Mouse (Mus musculus) large intestine, adult 2 months (tissue): ENCODE measurements around the gene Epha2. TPM values are rescaled to one million over a fixed set of nuclear protein-coding genes. Genes with fewer than 3 reads are reported as not detected.

ENCODE experiments used
- DNase-seq: peaks from one replicate; pipeline ENCODE4 v3.0.0-alpha.2; 2012; ENCODE audit warnings: low read depth, low spot score
- WGBS: fragments of 180-500 bp; shearing (Covaris S2); methylation state at CpG from one replicate; pipeline ENCODE4 v1.1.7; 2018; 5-methylcytosine and 5-hydroxymethylcytosine counted together
- polyA plus RNA-seq: library from polyadenylated mRNA; depleted of rRNA; stranded (reverse); fragments of >200 nt; gene quantifications from 2 replicates; pipeline ENCODE4 v1.2.3, GENCODE M21; 2012

Epha2 gene
- polyA plus RNA-seq, 1 experiment: 22.6 TPM

- no peak for DNase-seq
- WGBS: under 1% methylated on average over 51 of the region's 51 CpGs
Measured at GRCm38 (mm10) chr4:141301591-141302427, 769 bp downstream of the Epha2 start.

- DNase-seq: no peak
- WGBS: 29% methylated on average over 27 of the region's 27 CpGs
Measured at GRCm38 (mm10) chr4:141302428-141303401, 1.7 kb downstream of the Epha2 start.

- no peak for DNase-seq
Measured at GRCm38 (mm10) chr4:141303402-141304222, 2.6 kb downstream of the Epha2 start.

GRCm38 (mm10) chr4:141304223-141304611, 3.2 kb downstream of the Epha2 start:
- 53% methylated on average over 4 of the region's 4 CpGs for WGBS
- DNase-seq: no peak

More at GRCm38 (mm10) chr4:141303402-141304222, 2.6 kb downstream of the Epha2 start:
- WGBS: 65% methylated on average over 7 of the region's 7 CpGs

- DNase-seq: no peak
- WGBS: 83% methylated on average over 8 of the region's 8 CpGs
Measured at GRCm38 (mm10) chr4:141306057-141306456, 5.0 kb downstream of the Epha2 start.

- 79% methylated on average over 22 of the region's 22 CpGs for WGBS
- DNase-seq: no peak
Measured at GRCm38 (mm10) chr4:141308381-141308780, 7.3 kb downstream of the Epha2 start.

- DNase-seq: no peak
- 92% methylated on average over 34 of the region's 34 CpGs for WGBS
Measured at GRCm38 (mm10) chr4:141308857-141309772, 8.1 kb downstream of the Epha2 start.

GRCm38 (mm10) chr4:141309773-141310145, 8.7 kb downstream of the Epha2 start:
- no peak for DNase-seq
- WGBS: 80% methylated on average over 10 of the region's 10 CpGs

GRCm38 (mm10) chr4:141310191-141310606, 9.2 kb downstream of the Epha2 start:
- whole genome bisulfite sequencing: 59% methylated on average over 8 of the region's 8 CpGs

GRCm38 (mm10) chr4:141311078-141311477, 10.0 kb downstream of the Epha2 start:
- 66% methylated on average over 7 of the region's 7 CpGs for WGBS

More at GRCm38 (mm10) chr4:141310191-141310606, 9.2 kb downstream of the Epha2 start:
- DNase-seq: no peak

GRCm38 (mm10) chr4:141311506-141311905, 10.5 kb downstream of the Epha2 start:
- 67% methylated on average over 6 of the region's 6 CpGs for WGBS
- no peak for DNase-seq

More at GRCm38 (mm10) chr4:141311078-141311477, 10.0 kb downstream of the Epha2 start:
- DNase-seq: no peak

- 67% methylated on average over 2 of the region's 2 CpGs for WGBS
Measured at GRCm38 (mm10) chr4:141311908-141312307, 10.9 kb downstream of the Epha2 start.

GRCm38 (mm10) chr4:141312513-141313131, 11.6 kb downstream of the Epha2 start:
- WGBS: 33% methylated on average over 17 of the region's 17 CpGs
- DNase-seq: no peak

More at GRCm38 (mm10) chr4:141311908-141312307, 10.9 kb downstream of the Epha2 start:
- no peak for DNase-seq

GRCm38 (mm10) chr4:141313481-141313880, 12.4 kb downstream of the Epha2 start:
- 88% methylated on average over 8 of the region's 8 CpGs for whole genome bisulfite sequencing
- DNase-seq: no peak

GRCm38 (mm10) chr4:141313924-141314323, 12.9 kb downstream of the Epha2 start:
- no peak for DNase-seq
- 81% methylated on average over 11 of the region's 11 CpGs for WGBS

GRCm38 (mm10) chr4:141314745-141315144, 13.7 kb downstream of the Epha2 start:
- 90% methylated on average over 6 of the region's 6 CpGs for WGBS
- DNase-seq: no peak

GRCm38 (mm10) chr4:141316023-141316422, 15.0 kb downstream of the Epha2 start:
- no peak for DNase-seq
- WGBS: 73% methylated on average over 7 of the region's 7 CpGs
